Mouse (Mus musculus) neural tube, embryonic 10.5 days (tissue): ENCODE results near the gene Ssrp1.

Source experiments
- DNase-seq: peaks from one replicate; pipeline ENCODE4 v3.0.0-alpha.2; 2017; ENCODE audit warnings: low spot score; ENCODE audit errors: extremely low spot score

Gene Ssrp1

GRCm38 (mm10) chr2:85073751-85074150, 36.7 kb downstream of the Ssrp1 start:
- no peak for DNase-seq

GRCm38 (mm10) chr2:85088716-85089646, 51.9 kb downstream of the Ssrp1 start:
- no peak for DNase-seq

- no peak for DNase-seq
Measured at GRCm38 (mm10) chr2:85091325-85091724, 54.3 kb downstream of the Ssrp1 start.

- DNase-seq, result no peak
Measured at GRCm38 (mm10) chr2:85093376-85093775, 56.3 kb downstream of the Ssrp1 start.

GRCm38 (mm10) chr2:85095906-85096305, 58.9 kb downstream of the Ssrp1 start:
- DNase-seq, result peak; percentile 17
